Mouse (Mus musculus) bone marrow macrophage, adult 2 months (primary cell): Measurements from ENCODE around the gene Gper1.

ENCODE experiments used
- CTCF ChIP-seq: IDR thresholded peaks from 2 replicates; pipeline ENCODE4 v1.5.1; 2012; ENCODE audit warnings: low read depth, mild to moderate bottlenecking, low read length, moderate library complexity
- POLR2A ChIP-seq: IDR thresholded peaks from 2 replicates; pipeline ENCODE4 v1.6.1; 2012; ENCODE audit warnings: mild to moderate bottlenecking, low read depth, low read length, borderline replicate concordance

- TF ChIP-seq CTCF (no peak), POLR2A (no peak)
These were observed 26.3 kb downstream of the Gper1 start for GRCm38 (mm10) chr5:139449161-139449791.
